Mouse (Mus musculus) midbrain, embryonic 14.5 days (tissue): Measurements from ENCODE around the gene Cdh8. TPM values are rescaled to one million over a fixed set of nuclear protein-coding genes. Genes with fewer than 3 reads are reported as not detected.
A peak's percentile ranks its signal among the peaks of the same experiment; 100 is the strongest.

Experiments used
- ATAC-seq: fragments of 200-750 bp; cut with Nextera tagmentation; 2 replicates; pipeline ENCODE4 v1.8.0; 2017; ENCODE audit warnings: moderate number of reproducible peaks, moderate library complexity; ENCODE audit not compliant: low FRiP score, low TSS enrichment
- DNase-seq: peaks from one replicate; pipeline ENCODE4 v3.0.0-alpha.2; 2015
- H3K27ac ChIP-seq: fragments of 300-500 bp; sonication (generic); replicated peaks from 2 replicates; pipeline ENCODE4 v1.5.1; 2014; ENCODE audit warnings: mild to moderate bottlenecking, low read depth, low read length, moderate library complexity
- H3K27me3 ChIP-seq: fragments of 300-500 bp; sonication (generic); 2 replicates; pipeline ENCODE4 v1.6.1; 2014; ENCODE audit warnings: low read length, control low read depth, mixed read lengths; ENCODE audit not compliant: control insufficient read depth, insufficient read depth
- H3K36me3 ChIP-seq: fragments of 300-500 bp; sonication (generic); 2 replicates; pipeline ENCODE4 v1.6.1; 2014; ENCODE audit warnings: low read length, control low read depth; ENCODE audit not compliant: control insufficient read depth, insufficient read depth
- H3K4me1 ChIP-seq: fragments of 300-500 bp; sonication (generic); 2 replicates; pipeline ENCODE4 v1.6.1; 2014; ENCODE audit warnings: mild to moderate bottlenecking, antibody characterized with exemption, low read length, control low read depth; ENCODE audit not compliant: control insufficient read depth, insufficient read depth
- H3K4me2 ChIP-seq: fragments of 300-500 bp; sonication (generic); 2 replicates; pipeline ENCODE4 v1.6.1; 2014; ENCODE audit warnings: mild to moderate bottlenecking, low read length, moderate library complexity
- H3K4me3 ChIP-seq: fragments of 300-500 bp; sonication (generic); replicated peaks from 2 replicates; pipeline ENCODE4 v1.5.1; 2014; ENCODE audit warnings: low read depth, low read length
- H3K9ac ChIP-seq: fragments of 300-500 bp; sonication (generic); replicated peaks from 2 replicates; pipeline ENCODE4 v1.6.1; 2014; ENCODE audit warnings: mild to moderate bottlenecking, low read length, moderate library complexity
- H3K9me3 ChIP-seq: fragments of 300-500 bp; sonication (generic); 2 replicates; pipeline ENCODE4 v1.6.1; 2016; ENCODE audit warnings: low read length, control low read depth, mixed read lengths; ENCODE audit not compliant: control insufficient read depth
- WGBS: fragments of 180-500 bp; shearing (Covaris S2); extraction: QIAGEN DNeasy Blood & Tissue Kit; methylation state at CpG from one replicate; pipeline ENCODE4 v1.1.7; 2014; 5-methylcytosine and 5-hydroxymethylcytosine counted together
- polyA plus RNA-seq: library from polyadenylated mRNA; unstranded; fragments of >200 nt; fragmentation: Nextera tagmentation; extraction: Ambion mirVana; gene quantifications from 2 replicates; pipeline ENCODE4 v1.2.1, GENCODE M21; 2014

The Cdh8 gene
- polyA plus RNA-seq, 1 experiment from 2014 or later = 60.4 TPM

DNA sequence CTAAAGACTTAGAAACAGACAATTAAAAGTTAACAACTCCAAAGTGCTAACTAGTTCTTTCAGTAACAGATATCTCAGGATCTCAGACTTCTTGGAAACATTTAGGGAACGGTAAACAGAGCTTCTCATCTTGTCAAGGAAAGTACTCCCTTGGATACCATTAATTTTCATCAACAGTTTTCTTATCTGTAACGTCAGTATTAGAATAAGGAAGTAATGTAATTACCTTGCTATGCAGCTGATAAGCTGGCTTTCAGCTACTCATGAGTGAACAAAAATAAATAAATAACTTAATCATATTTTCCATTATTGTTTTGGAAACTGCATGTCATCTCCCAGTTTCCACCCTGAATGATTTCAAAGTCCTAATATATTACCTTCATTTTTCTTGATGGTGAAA is 317.8 kb downstream of the Cdh8 start:
- Histone ChIP-seq H3K4me3 (no peak overlapping the region), H3K9ac (no peak overlapping the region), H3K4me1 (no peaks in the 10 kb centered on the region), H3K36me3 (no peaks in the 10 kb centered on the region), H3K27ac (no peak overlapping the region), H3K4me2 (no peak overlapping the region), H3K27me3 (no peaks in the 10 kb centered on the region), H3K9me3 (no peaks in the 10 kb centered on the region)
- ATAC-seq (no peak), DNase-seq (no peak)
- WGBS = 81% methylated on average over 2 of the region's 2 CpGs

DNA sequence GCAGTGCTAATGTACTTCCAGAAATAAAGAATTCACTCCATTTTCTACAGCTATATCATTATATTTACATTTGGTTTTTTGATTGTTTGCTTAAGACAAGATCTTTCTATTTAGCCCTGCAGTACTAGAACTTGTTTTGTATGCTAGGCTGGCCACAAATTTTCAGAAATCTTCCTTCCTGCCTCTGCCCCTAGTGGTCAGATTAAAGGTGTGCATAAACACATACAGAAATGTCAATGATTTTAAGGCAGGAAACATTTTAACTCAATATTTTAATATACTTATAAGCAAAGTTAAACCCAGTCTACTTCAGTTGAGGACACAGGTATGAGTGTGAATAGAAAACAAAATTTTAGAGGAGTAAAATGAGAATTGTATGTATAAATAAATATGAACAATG is 364.9 kb downstream of the Cdh8 start:
- no peak for ATAC-seq
- H3K36me3 ChIP-seq = no peaks in the 10 kb centered on the region
- no peak overlapping the region for H3K9ac ChIP-seq
- no peak overlapping the region for H3K4me3 ChIP-seq
- no peaks in the 10 kb centered on the region for H3K9me3 ChIP-seq
- no peak overlapping the region for H3K27ac ChIP-seq
- H3K4me2 ChIP-seq = no peak overlapping the region
- H3K4me1 ChIP-seq = no peaks in the 10 kb centered on the region
- DNase-seq = peak; percentile 4
- H3K27me3 ChIP-seq = no peaks in the 10 kb centered on the region

DNA sequence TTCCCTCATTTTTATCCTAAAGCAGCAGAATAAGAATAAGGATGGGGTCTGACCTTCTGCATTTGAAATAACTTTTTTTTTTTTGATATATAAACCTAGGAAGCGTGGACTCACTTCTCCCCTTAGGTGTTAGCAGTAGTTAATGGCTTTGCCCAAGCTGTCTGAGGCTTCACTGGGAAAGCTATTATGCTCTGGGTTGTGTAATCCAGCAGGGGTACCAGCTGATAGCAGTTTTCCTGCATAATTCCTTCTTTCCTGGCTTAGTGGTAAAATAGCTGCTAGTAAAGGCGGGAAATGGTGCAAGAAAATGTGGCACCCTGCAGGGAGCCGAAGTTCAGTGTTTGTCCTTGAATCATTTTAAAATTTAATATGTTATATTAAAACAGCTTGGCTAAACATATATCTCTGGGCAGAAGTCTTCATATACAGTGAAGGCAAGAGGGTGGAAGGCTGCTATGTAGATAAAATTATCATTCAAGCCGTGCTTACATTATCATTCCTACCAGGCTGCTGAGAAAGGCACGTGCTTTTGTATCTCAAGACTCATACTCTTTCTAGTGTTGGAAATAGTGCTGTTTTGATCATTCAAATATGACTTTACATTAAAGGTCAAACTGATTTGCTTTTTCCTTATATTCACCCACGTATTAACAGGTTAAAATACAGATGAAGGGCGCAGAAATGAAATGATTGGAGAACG is 367.5 kb downstream of the Cdh8 start:
- no peaks in the 10 kb centered on the region for H3K27me3 ChIP-seq
- ATAC-seq = no peak
- whole genome bisulfite sequencing = 66% methylated on average over 8 of the region's 8 CpGs
- H3K4me1 ChIP-seq = no peaks in the 10 kb centered on the region
- H3K4me3 ChIP-seq = no peak overlapping the region
- H3K4me2 ChIP-seq = no peak overlapping the region
- no peak overlapping the region for H3K9ac ChIP-seq
- DNase-seq = peak; percentile 50
- no peaks in the 10 kb centered on the region for H3K9me3 ChIP-seq
- no peak overlapping the region for H3K27ac ChIP-seq
- no peaks in the 10 kb centered on the region for H3K36me3 ChIP-seq

DNA sequence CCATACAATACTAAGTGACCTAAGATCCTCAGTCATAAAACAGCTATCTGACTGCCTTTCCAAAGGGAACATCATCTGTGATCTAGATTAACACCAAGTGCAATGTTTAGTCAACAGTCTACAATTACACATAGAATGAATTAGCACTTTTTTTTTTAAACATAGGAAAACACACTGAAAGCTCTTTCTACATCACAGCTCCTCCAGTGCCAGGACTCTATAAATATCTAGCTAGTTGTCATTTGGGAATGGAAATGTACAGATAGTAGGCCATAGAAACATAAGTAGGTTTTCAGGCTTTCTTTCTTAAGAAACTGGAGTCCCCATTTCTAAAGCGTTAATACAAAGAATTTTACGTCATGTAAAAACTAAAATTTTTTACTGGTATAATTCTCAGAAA is 375.8 kb downstream of the Cdh8 start:
- H3K9me3 ChIP-seq = no peaks in the 10 kb centered on the region
- DNase-seq (no peak), ATAC-seq (no peak)
- H3K36me3 ChIP-seq = no peaks in the 10 kb centered on the region
- no peak overlapping the region for H3K4me2 ChIP-seq
- no peak overlapping the region for H3K4me3 ChIP-seq
- no peaks in the 10 kb centered on the region for H3K4me1 ChIP-seq
- WGBS = 97% methylated on average over 2 of the region's 2 CpGs
- H3K27ac ChIP-seq = no peak overlapping the region
- H3K27me3 ChIP-seq = no peaks in the 10 kb centered on the region
- H3K9ac ChIP-seq = no peak overlapping the region

DNA sequence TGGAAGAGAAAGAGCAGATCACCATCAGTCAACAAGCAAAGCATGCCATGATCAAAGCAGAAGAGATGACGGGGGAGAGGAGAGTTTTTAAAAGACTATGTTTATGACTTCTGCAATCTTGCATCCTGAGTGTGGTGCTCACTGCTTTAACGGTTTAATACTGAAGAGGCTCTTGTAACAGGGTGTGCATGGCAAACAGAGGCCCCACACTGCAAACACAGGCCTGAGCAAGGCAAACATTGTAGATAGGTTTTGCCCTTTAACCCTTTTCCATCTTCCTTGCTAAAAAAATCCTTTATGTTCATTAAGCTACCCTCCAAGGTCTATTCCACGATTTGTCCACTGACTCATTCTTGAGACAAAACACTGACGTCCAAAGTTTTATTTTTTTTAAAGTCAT is 385.2 kb downstream of the Cdh8 start:
- Histone ChIP-seq H3K4me2 (no peak overlapping the region), H3K4me3 (no peak overlapping the region), H3K27ac (no peak overlapping the region), H3K36me3 (0 out of 2 replicates have a peak, but pooled peaks cover 4% of the 10 kb centered on the region), H3K4me1 (no peaks in the 10 kb centered on the region), H3K27me3 (no peaks in the 10 kb centered on the region), H3K9ac (no peak overlapping the region), H3K9me3 (no peaks in the 10 kb centered on the region)
- 81% methylated on average over 4 of the region's 4 CpGs for WGBS
- no peak for DNase-seq
- no peak for ATAC-seq
